Mouse (Mus musculus) CH12.LX (cell line): ENCODE data around the gene Rbmxl1. TPM values are rescaled to one million over a fixed set of nuclear protein-coding genes. Genes with fewer than 3 reads are reported as not detected.

Experiments used
- DNase-seq: peaks from one replicate; pipeline ENCODE4 v3.0.0-alpha.2; 2013; ENCODE audit errors: extremely low read depth
- H3K27ac ChIP-seq: 2 replicates; pipeline ENCODE4 v1.5.1; 2012; ENCODE audit warnings: low read depth, mild to moderate bottlenecking, control low read depth, moderate library complexity; ENCODE audit not compliant: insufficient read depth
- H3K27me3 ChIP-seq: replicated peaks from 2 replicates; pipeline ENCODE3; 2012; ENCODE audit warnings: inconsistent platforms
- H3K36me3 ChIP-seq, 2 experiments: replicated peaks in 1 of 2; 2 replicates each; pipeline versions ENCODE3 to v1.6.1; 2012; ENCODE audit warnings: inconsistent platforms in 1 of 2, low read length in 1 of 2, mild to moderate bottlenecking in 1 of 2, mixed read lengths in 1 of 2, moderate library complexity in 1 of 2; ENCODE audit not compliant: control insufficient read depth in 1 of 2, insufficient read depth in 1 of 2
- H3K4me1 ChIP-seq, 2 experiments: 2 replicates each; pipeline ENCODE4 v1.6.1; 2012; ENCODE audit warnings: inconsistent platforms in 1 of 2, moderate library complexity in 1 of 2; ENCODE audit not compliant: insufficient read depth in 2 of 2, control insufficient read depth in 1 of 2
- H3K4me2 ChIP-seq: 2 replicates; pipeline ENCODE4 v1.6.1; 2012; ENCODE audit warnings: low read depth, mild to moderate bottlenecking, control low read depth; ENCODE audit not compliant: poor library complexity, insufficient read depth, severe bottlenecking
- H3K4me3 ChIP-seq, 3 experiments: fragments of 150-350 bp in 1 of 3; sonication (generic) in 1 of 3; replicated peaks in 1 of 3; 2 replicates each; pipeline versions ENCODE3 to v1.5.1; 2011 to 2012; ENCODE audit warnings: low read depth in 2 of 3, low read length in 2 of 3, mild to moderate bottlenecking in 2 of 3, moderate library complexity in 2 of 3, control low read depth in 1 of 3, improper control_type of control experiment in 1 of 3, inconsistent platforms in 1 of 3, mixed read lengths in 1 of 3; ENCODE audit not compliant: poor library complexity in 1 of 3
- H3K79me2 ChIP-seq: replicated peaks from 2 replicates; pipeline ENCODE4 v1.6.1; 2012; ENCODE audit warnings: mild to moderate bottlenecking, moderate library complexity; ENCODE audit not compliant: control insufficient read depth, poor library complexity, insufficient read depth, severe bottlenecking; ENCODE audit errors: extremely low read depth
- H3K9ac ChIP-seq: 2 replicates; pipeline ENCODE4 v1.6.1; 2012; ENCODE audit warnings: low read depth, mild to moderate bottlenecking, control low read depth, moderate library complexity; ENCODE audit not compliant: insufficient read depth
- H3K9me3 ChIP-seq: replicated peaks from 2 replicates; pipeline ENCODE3; 2012; ENCODE audit warnings: low read length, inconsistent platforms, mixed read lengths
- BHLHE40 ChIP-seq: IDR thresholded peaks from 2 replicates; pipeline ENCODE4 v1.6.1; 2011; ENCODE audit warnings: mild to moderate bottlenecking, low read depth, low read length, improper control_type of control experiment
- CHD1 ChIP-seq: IDR thresholded peaks from 2 replicates; pipeline ENCODE4 v1.6.1; 2012; ENCODE audit warnings: low read depth, low read length, improper control_type of control experiment, inconsistent platforms
- CHD2 ChIP-seq: IDR thresholded peaks from 2 replicates; pipeline ENCODE4 v1.6.1; 2011; ENCODE audit warnings: low read length, improper control_type of control experiment
- E2F4 ChIP-seq: IDR thresholded peaks from 2 replicates; pipeline ENCODE4 v1.6.1; 2011; ENCODE audit warnings: low read depth, low read length, improper control_type of control experiment; ENCODE audit not compliant: insufficient replicate concordance
- ELF1 ChIP-seq: IDR thresholded peaks from 2 replicates; pipeline ENCODE4 v1.6.1; 2014; ENCODE audit warnings: low read depth, mild to moderate bottlenecking, inconsistent platforms, low read length, improper control_type of control experiment
- ETS1 ChIP-seq: conservative IDR thresholded peaks from 2 replicates; pipeline ENCODE4 v1.6.1; 2012; ENCODE audit warnings: low read depth, mild to moderate bottlenecking, inconsistent platforms, low read length, improper control_type of control experiment, moderate library complexity
- HCFC1 ChIP-seq: IDR thresholded peaks from 2 replicates; pipeline ENCODE4 v1.6.1; 2012; ENCODE audit warnings: low read depth, mild to moderate bottlenecking, inconsistent platforms, low read length, improper control_type of control experiment
- JUND ChIP-seq: conservative IDR thresholded peaks from 2 replicates; pipeline ENCODE4 v1.6.1; 2011; ENCODE audit warnings: low read depth, low read length, improper control_type of control experiment
- MAX ChIP-seq: IDR thresholded peaks from 2 replicates; pipeline ENCODE4 v1.6.1; 2011; ENCODE audit warnings: low read length, improper control_type of control experiment
- MAZ ChIP-seq: IDR thresholded peaks from 2 replicates; pipeline ENCODE4 v1.6.1; 2012; ENCODE audit warnings: low read depth, mild to moderate bottlenecking, inconsistent platforms, low read length, improper control_type of control experiment, moderate library complexity
- MYC ChIP-seq: IDR thresholded peaks from 2 replicates; pipeline ENCODE4 v1.6.1; 2011; ENCODE audit warnings: low read depth, mild to moderate bottlenecking, improper control_type of control experiment, low read length
- PAX5 ChIP-seq: IDR thresholded peaks from 2 replicates; pipeline ENCODE4 v1.6.1; 2012; ENCODE audit warnings: low read length, inconsistent platforms, mixed read lengths
- POLR2AphosphoS2 ChIP-seq: IDR thresholded peaks from 2 replicates; pipeline ENCODE4 v1.6.1; 2011; ENCODE audit warnings: low read depth, low read length, improper control_type of control experiment
- RAD21 ChIP-seq: IDR thresholded peaks from 2 replicates; pipeline ENCODE4 v1.6.1; 2011; ENCODE audit warnings: low read depth, mild to moderate bottlenecking, low read length, improper control_type of control experiment, moderate library complexity
- RCOR1 ChIP-seq: conservative IDR thresholded peaks from 2 replicates; pipeline ENCODE4 v1.6.1; 2012; ENCODE audit warnings: low read depth, mild to moderate bottlenecking, inconsistent platforms, low read length, improper control_type of control experiment
- SIN3A ChIP-seq: IDR thresholded peaks from 2 replicates; pipeline ENCODE4 v1.6.1; 2012; ENCODE audit warnings: low read length, improper control_type of control experiment, inconsistent platforms
- TBP ChIP-seq: conservative IDR thresholded peaks from 2 replicates; pipeline ENCODE4 v1.6.1; 2011; ENCODE audit warnings: low read depth, low read length, improper control_type of control experiment
- ZMIZ1 ChIP-seq: IDR thresholded peaks from 2 replicates; pipeline ENCODE4 v1.6.1; 2012; ENCODE audit warnings: low read depth, mild to moderate bottlenecking, inconsistent platforms, low read length, improper control_type of control experiment
- dilution Hi-C: fragments of 300-500 bp; cut with MboI; formaldehyde crosslinking; loops from 2 replicates; pipeline ENCODE4 v1.14.3; 2020; ENCODE audit warnings: low sequenced_read_pairs; ENCODE audit not compliant: extremely low pct_unique_long_range_greater_than_20kb, extremely low pct_ligation_motif_present
- in situ Hi-C: fragments of 300-500 bp; cut with MboI; formaldehyde crosslinking; loops from 3 replicates; pipeline ENCODE4 v1.14.3; 2019; ENCODE audit warnings: low sequenced_read_pairs, low pct_ligation_motif_present, low pct_unique_long_range_greater_than_20kb, mixed read lengths
- polyA plus RNA-seq: library from polyadenylated mRNA; unstranded; fragments of >175 nt; gene quantifications from 2 replicates; pipeline ENCODE4 v1.2.1, GENCODE M21; 2012; ENCODE audit warnings: low read depth; ENCODE audit not compliant: insufficient read length
- total RNA-seq, 2 experiments: library from RNA; depleted of rRNA; stranded (reverse); fragments of 300-350 nt in 1 of 2; fragments of >200 nt in 1 of 2; gene quantifications; 2 replicates each; pipeline ENCODE4 v1.2.3; 2012 to 2014

Rbmxl1 gene
- total and polyA plus RNA-seq, 3 experiments, result 103 to 226 (median 191) TPM

DNA sequence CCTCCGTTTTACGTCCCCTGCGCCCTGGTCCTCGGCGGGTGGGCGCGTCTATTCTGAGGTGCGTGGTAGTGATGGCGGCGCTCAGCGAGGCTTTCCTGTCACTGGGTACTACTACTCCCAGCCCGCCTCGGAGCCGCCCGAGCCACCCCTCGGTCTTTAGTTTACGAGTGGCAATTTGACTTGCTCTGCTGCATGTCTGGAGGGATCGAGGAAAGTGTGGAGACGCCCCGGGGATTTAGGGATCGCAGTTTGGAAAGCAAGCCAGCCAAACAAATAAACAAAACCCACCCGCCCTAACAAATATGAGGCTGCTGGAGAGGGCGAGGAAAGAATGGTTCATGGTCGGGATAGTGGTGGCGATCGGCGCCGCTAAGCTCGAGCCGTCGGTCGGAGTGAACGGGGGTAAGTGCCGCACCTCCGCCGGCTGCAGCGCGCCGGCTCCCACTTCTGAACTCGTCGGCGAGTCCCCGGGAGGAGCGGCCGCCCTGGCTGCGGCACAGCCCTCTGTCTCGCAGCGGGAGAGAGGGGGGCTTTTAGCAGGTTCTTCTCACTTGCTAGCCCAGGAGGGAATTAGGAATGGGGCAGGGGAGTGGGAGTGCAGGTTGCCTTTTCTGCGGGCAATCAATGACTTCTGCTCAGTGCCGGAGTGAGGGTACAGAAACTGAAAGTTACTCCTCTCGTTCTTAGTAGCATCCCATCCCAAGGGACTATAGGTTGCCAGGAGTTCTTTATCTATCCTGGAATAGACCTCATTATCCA is 754 bp upstream of the Rbmxl1 start, which contains the start of gene Slc10a7 (continued):
- TF ChIP-seq MAX (no peak), CHD2 (no peak), JUND (no peak), TBP (0 out of 2 replicates have a peak, but pooled peaks have one; percentile 11), RAD21 (no peak), CHD1 (no peak)

DNA sequence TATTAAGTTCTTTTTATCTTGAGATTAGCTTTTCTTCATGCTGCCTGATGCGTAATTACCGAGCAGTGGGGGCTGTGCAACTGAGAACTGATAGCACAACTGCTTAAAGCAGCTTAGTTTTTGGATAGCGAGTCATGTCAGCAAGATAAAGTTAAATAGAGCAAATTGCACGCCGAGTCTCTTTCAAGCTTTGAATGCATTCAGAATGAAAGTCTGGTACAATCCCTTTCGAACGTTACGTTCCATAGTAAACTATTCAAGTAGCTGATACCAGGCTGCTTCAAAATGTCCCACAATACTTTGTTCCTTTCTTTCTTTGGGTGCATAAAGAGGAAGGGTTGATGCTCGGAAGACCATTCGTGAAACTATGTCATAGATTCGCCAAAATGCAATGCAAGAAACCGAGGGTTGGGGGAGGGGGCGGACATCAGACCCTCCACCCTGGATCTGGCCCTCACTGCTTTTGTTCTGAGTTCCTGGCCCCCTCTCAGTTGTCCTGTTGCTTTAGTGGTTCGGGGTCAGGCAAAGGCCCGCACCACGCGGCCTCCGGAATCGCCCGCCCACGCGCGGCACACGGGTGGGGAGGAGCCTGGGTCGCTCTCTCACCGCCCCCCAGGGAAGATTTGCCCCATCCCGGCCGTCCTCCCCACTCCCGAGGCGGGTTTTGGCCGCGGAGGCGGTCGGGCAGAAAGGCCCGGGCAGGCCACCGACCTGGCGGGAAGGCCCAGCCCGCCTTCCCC is 549 bp downstream of the Rbmxl1 start:
- Histone ChIP-seq H3K27me3 (no peaks in the 10 kb centered on the region), H3K4me2 (peak overlapping the region; percentile 7; the same call in 1 of the 2 replicates), H3K4me1 (peaks cover 6 to 20% of the 10 kb centered on the region in 2 experiments), H3K36me3 (peaks cover 11 to 34% of the 10 kb centered on the region in 2 experiments), H3K27ac (peak overlapping the region; percentile 13; the same call in 1 of the 2 replicates), H3K9ac (peak overlapping the region; percentile 86), H3K79me2 (peaks cover 22% of the 10 kb centered on the region), H3K4me3 (peak overlapping the region; percentile 88 to 94 (median 91)), H3K9me3 (no peaks in the 10 kb centered on the region)
- TF ChIP-seq MYC, result peak; percentile 48; the same call in 1 of the 2 replicates
- TF ChIP-seq ELF1, result no peak
- TF ChIP-seq RCOR1, result 0 out of 2 replicates have a peak, but pooled peaks have one; percentile 53
- TF ChIP-seq TBP, result no peak
- no peak for TF ChIP-seq E2F4
- no peak for TF ChIP-seq HCFC1
- TF ChIP-seq MAZ, result no peak
- TF ChIP-seq CHD2, result no peak; the same call in 1 of the 2 replicates
- no peak for TF ChIP-seq POLR2AphosphoS2
- TF ChIP-seq MAX, result peak; percentile 77
- no peak for TF ChIP-seq ETS1
- TF ChIP-seq SIN3A, result peak; percentile 13; the same call in 1 of the 2 replicates
- TF ChIP-seq ZMIZ1, result peak; percentile 52; the same call in 1 of the 2 replicates
- 0 out of 2 replicates have a peak, but pooled peaks have one; percentile 19 for TF ChIP-seq BHLHE40
- TF ChIP-seq PAX5, result no peak
- peak; percentile 53 for DNase-seq
- in situ Hi-C loops, result no loop called here
- dilution Hi-C loops, result no loop called here
